Mouse (Mus musculus): ENCODE results near the gene Nbea.

- TF ChIP-seq POLR2A (IDR thresholded peaks at IDR 0.05; ENCODE audit: control insufficient read depth, extremely low read depth, insufficient read depth, low read length, poor library complexity), result no peak
- TF ChIP-seq CTCF (IDR thresholded peaks at IDR 0.05; ENCODE audit: borderline replicate concordance, control insufficient read depth, extremely low read depth, insufficient read depth, low read length, poor library complexity), result no peak
Observed at GRCm38 (mm10) chr3:55610191-55610590, 573.3 kb downstream of the Nbea start.
